Mouse (Mus musculus) neural tube, embryonic 11.5 days (tissue): Measurements from ENCODE around the gene Gm10272. TPM values are rescaled to one million over a fixed set of nuclear protein-coding genes. Genes with fewer than 3 reads are reported as not detected.
"Not testable (repeated sequence)": the region's sequence is repeated elsewhere in the genome, so short reads cannot be mapped to it uniquely, and the experiment has no call there.

Experiments used
- ATAC-seq: fragments of 200-750 bp; cut with Nextera tagmentation; 2 replicates; pipeline ENCODE4 v1.8.0; 2017; ENCODE audit warnings: moderate number of reproducible peaks, mild to moderate bottlenecking, moderate TSS enrichment, moderate library complexity; ENCODE audit not compliant: insufficient read depth, low FRiP score, low TSS enrichment
- DNase-seq: peaks from one replicate; pipeline ENCODE4 v3.0.0-alpha.2; 2015; ENCODE audit warnings: low spot score
- H3K27ac ChIP-seq: fragments of 300-500 bp; sonication (generic); 2 replicates; pipeline ENCODE4 v1.5.1; 2014; ENCODE audit warnings: low read depth, mild to moderate bottlenecking, low read length
- H3K27me3 ChIP-seq: fragments of 300-500 bp; sonication (generic); 2 replicates; pipeline ENCODE4 v1.6.1; 2014; ENCODE audit warnings: mild to moderate bottlenecking, low read length, mixed read lengths; ENCODE audit not compliant: control insufficient read depth, insufficient read depth
- H3K36me3 ChIP-seq: fragments of 300-500 bp; sonication (generic); 2 replicates; pipeline ENCODE4 v1.6.1; 2014; ENCODE audit warnings: mild to moderate bottlenecking, low read length, moderate library complexity, mixed read lengths; ENCODE audit not compliant: control insufficient read depth, insufficient read depth
- H3K4me1 ChIP-seq: fragments of 300-500 bp; sonication (generic); 2 replicates; pipeline ENCODE4 v1.6.1; 2014; ENCODE audit warnings: low read length, mixed read lengths; ENCODE audit not compliant: control insufficient read depth, insufficient read depth
- H3K4me2 ChIP-seq: fragments of 300-500 bp; sonication (generic); 2 replicates; pipeline ENCODE4 v1.6.1; 2014; ENCODE audit warnings: low read depth, mild to moderate bottlenecking, moderate library complexity
- H3K4me3 ChIP-seq: fragments of 300-500 bp; sonication (generic); 2 replicates; pipeline ENCODE4 v1.5.1; 2014; ENCODE audit warnings: low read depth, low read length
- H3K9ac ChIP-seq: fragments of 300-500 bp; sonication (generic); 2 replicates; pipeline ENCODE4 v1.6.1; 2014; ENCODE audit warnings: mild to moderate bottlenecking, low read length
- H3K9me3 ChIP-seq: fragments of 300-500 bp; sonication (generic); 2 replicates; pipeline ENCODE4 v1.6.1; 2016; ENCODE audit warnings: low read length; ENCODE audit not compliant: control insufficient read depth
- WGBS: fragments of 180-500 bp; shearing (Covaris S2); extraction: QIAGEN DNeasy Blood & Tissue Kit; methylation state at CpG from one replicate; pipeline ENCODE4 v1.1.7; 2014; 5-methylcytosine and 5-hydroxymethylcytosine counted together
- polyA plus RNA-seq: library from polyadenylated mRNA; unstranded; fragments of >200 nt; fragmentation: Nextera tagmentation; extraction: Ambion mirVana; gene quantifications from 2 replicates; pipeline ENCODE4 v1.2.1, GENCODE M21; 2014

Gm10272 gene
- polyA plus RNA-seq, 1 experiment from 2014 or later = not detected

DNA sequence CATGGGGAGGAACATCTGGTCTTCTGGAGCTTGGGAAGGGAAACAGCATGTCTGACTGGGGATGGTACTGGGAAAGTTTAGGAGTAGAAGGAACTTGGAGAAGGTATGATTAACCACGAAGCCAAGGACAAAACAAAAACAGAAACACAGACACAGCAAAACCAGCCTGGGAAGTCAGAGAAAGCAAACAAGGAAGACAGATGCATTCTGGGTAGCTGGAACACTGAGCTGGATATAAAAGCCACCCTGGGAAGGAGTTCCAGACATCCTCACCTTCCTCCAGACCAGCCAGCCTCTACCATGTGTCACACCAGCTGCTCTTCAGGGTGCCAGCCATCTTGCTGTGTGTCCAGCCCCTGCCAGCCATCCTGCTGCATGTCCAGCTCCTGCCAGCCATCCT, 9.1 kb downstream of the Gm10272 start, which contains the start of gene Gm10142:
TSS of gene Gm10142 (plus strand) at position 301 of the 400 bp plus-strand sequence.
- Histone ChIP-seq H3K27ac (no peak within 1 kb of the TSS), H3K36me3 (no peaks in the 10 kb centered on the region), H3K9ac (no peak within 1 kb of the TSS), H3K27me3 (no peaks in the 10 kb centered on the region), H3K4me1 (no peaks in the 10 kb centered on the region), H3K9me3 (no peaks in the 10 kb centered on the region), H3K4me3 (no peak within 1 kb of the TSS), H3K4me2 (no peak within 1 kb of the TSS)
- 90% methylated on average over 1 of the region's 1 CpGs for WGBS
- ATAC-seq (no peak), DNase-seq (no peak)

DNA sequence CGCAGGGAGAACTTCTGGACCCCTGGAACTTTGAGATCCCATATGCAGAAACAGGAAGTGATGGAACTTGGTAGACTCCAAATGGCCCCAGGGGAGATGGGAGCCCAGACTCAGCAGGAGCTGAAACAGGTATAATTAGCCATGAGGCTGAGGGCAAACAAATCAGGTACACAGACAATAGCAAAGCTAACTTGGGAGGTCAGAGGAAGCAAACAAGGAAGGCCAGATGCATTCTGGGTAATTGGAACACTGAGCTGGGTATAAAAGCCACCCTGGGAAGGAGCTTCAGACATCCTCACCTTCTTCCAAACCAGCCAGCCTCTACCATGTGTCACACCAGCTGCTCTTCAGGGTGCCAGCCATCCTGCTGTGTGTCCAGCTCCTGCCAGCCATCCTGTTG, 13.9 kb downstream of the Gm10272 start, which contains the start of gene Krtap12-1:
TSS of gene Krtap12-1 (plus strand) at position 301 of the 400 bp plus-strand sequence.
- H3K36me3 ChIP-seq, H3K9me3 ChIP-seq, H3K27ac ChIP-seq, DNase-seq, H3K4me1 ChIP-seq, H3K4me3 ChIP-seq, H3K9ac ChIP-seq, H3K27me3 ChIP-seq, ATAC-seq, H3K4me2 ChIP-seq: not testable (repeated sequence)
- 97% methylated on average over 1 of the region's 1 CpGs for WGBS

DNA sequence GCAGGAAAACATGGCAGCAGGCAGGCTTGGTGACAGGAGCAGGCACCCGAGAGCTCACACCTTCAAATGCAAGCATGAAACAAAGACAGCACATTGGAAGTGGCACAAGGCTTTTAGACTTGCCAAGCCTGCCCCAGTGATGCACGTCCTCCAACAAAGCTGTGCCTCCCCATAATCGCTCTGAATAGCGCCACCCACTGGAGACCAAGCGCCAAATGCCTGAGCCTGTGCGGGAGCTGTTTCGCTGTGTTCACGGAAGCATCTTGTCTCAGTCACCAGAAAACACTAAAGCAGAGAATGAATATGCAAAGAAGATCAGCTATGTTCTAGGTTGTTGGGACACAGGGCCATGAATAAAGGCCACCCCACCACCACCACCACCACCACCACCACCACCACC, 18.4 kb downstream of the Gm10272 start:
- WGBS = 70% methylated on average over 8 of the region's 8 CpGs
- Histone ChIP-seq H3K4me1 (no peaks in the 10 kb centered on the region), H3K36me3 (no peaks in the 10 kb centered on the region), H3K9ac (no peak overlapping the region), H3K9me3 (no peaks in the 10 kb centered on the region), H3K4me3 (no peak overlapping the region), H3K27ac (no peak overlapping the region), H3K4me2 (no peak overlapping the region), H3K27me3 (no peaks in the 10 kb centered on the region)
- no peak for DNase-seq
- ATAC-seq = no peak

DNA sequence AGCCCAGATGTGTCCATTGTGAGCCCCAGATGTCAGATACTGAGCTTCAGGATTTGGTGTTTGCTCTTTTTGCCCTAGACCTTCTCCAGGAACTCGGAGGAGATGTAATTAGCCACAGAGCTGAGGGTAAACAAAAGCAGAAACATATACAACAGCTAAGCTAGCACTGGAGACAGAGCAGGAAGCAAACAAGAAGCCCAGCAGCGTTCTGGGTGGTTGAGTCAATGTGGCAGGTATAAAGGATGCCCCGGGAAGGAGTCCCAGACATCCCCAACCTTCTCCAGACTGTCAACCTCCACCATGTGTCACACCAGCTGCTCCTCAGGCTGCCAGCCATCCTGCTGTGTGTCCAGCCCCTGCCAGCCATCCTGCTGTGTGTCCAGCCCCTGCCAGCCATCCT, 19.8 kb downstream of the Gm10272 start, which contains the start of gene Gm10100:
TSS of gene Gm10100 (plus strand) at position 301 of the 400 bp plus-strand sequence.
- no peak within 1 kb of the TSS for H3K4me2 ChIP-seq
- no peak within 1 kb of the TSS for H3K4me3 ChIP-seq
- no peak within 1 kb of the TSS for H3K9ac ChIP-seq

DNA sequence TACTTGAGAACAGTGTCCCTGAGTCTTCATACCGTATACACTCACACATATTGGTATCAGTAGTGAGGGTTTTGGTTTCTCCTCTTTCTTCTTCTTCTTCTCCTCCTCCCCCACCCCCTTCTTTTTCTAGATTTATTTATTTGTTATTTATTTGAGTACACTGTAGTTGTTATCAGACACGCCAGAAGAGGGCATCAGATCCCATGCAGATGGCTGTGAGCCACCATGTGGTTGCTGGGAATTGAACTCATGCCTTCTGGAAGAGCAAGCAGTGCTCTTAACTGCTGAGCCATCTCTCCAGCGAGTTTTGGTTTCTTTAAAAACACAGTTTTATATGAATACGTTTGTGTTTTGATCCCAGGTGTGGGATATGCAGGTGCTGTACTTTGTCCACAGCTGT, 21.9 kb downstream of the Gm10272 start:
- Histone ChIP-seq H3K9ac (no peak overlapping the region), H3K27ac (no peak overlapping the region), H3K4me3 (no peak overlapping the region), H3K4me2 (no peak overlapping the region), H3K9me3 (no peaks in the 10 kb centered on the region), H3K4me1 (no peaks in the 10 kb centered on the region), H3K36me3 (no peaks in the 10 kb centered on the region), H3K27me3 (no peaks in the 10 kb centered on the region)
- 59% methylated on average over 4 of the region's 4 CpGs for WGBS
- ATAC-seq (no peak), DNase-seq (no peak)

More for the DNA sequence above, 19.8 kb downstream of the Gm10272 start, which contains the start of gene Gm10100:
- Histone ChIP-seq H3K9me3 (no peaks in the 10 kb centered on the region), H3K4me1 (no peaks in the 10 kb centered on the region), H3K27me3 (no peaks in the 10 kb centered on the region), H3K27ac (no peak within 1 kb of the TSS), H3K36me3 (no peaks in the 10 kb centered on the region)
- ATAC-seq = no peak
- no peak for DNase-seq
- 55% methylated on average over 3 of the region's 3 CpGs for WGBS

DNA sequence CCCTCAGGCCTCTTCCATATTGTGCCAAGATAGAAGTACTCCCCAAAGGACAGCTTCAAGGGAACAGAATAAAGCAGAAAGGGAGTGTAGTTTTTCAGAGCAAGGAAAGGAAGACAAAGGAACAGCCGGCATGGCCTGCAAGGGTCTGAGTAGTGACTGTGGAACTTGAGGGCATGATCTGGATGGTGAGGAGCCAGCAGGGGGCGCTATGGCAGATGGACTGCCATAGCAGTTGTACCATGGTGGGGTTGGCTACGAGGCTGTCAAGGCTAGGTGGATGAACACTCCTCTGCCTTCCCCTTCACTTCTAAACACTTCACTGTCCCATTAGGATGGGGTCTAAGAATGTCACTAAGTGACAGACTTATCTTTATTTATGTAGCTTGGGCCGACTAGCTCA, 22.8 kb downstream of the Gm10272 start:
- H3K36me3 ChIP-seq = no peaks in the 10 kb centered on the region
- DNase-seq = no peak
- H3K27ac ChIP-seq = no peak overlapping the region
- H3K27me3 ChIP-seq = no peaks in the 10 kb centered on the region
- H3K4me1 ChIP-seq = no peaks in the 10 kb centered on the region
- no peak overlapping the region for H3K4me3 ChIP-seq
- H3K4me2 ChIP-seq = no peak overlapping the region
- no peak for ATAC-seq
- 56% methylated on average over 4 of the region's 4 CpGs for WGBS
- H3K9ac ChIP-seq = no peak overlapping the region
- H3K9me3 ChIP-seq = no peaks in the 10 kb centered on the region

DNA sequence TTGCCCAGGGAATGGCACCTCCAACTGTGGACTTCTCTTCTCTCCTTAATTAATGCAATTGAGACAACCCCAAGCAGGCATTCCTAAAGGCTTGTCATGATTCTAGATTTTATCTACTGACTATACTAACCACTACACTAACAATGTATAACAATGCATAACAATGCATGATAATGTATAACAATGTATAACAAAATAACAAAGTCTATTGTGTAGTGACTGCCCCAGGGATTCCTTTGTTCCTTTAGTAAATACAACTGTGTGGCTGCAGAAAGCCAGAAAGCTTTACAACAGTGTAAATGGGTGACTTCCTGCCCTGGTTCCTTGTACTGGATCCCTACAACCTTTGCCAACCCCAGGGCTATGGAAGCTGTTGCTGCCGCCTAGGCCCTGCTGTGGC, 29.5 kb downstream of the Gm10272 start:
- WGBS = 86% methylated on average over 1 of the region's 1 CpGs
- H3K9me3 ChIP-seq = no peaks in the 10 kb centered on the region
- H3K4me1 ChIP-seq = no peaks in the 10 kb centered on the region

DNA sequence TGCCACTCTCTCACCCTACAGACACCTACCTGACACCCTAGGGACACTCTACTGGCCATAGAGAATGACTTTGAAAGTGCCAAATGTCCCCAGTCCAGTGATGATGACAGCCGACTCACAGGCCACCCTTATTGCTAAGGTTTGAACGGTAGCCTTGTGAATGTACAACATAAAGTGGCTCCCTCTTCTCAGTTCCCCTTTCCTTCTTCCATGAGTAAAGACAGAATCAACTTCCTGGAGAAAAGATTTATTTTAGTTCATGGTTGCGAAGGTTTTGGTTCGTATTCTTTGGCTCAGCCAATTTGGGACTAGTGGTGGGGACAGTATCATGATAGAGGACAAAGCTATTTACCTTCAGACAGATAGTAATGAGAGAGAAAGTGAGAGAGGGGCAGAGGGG, 32.5 kb downstream of the Gm10272 start:
- H3K36me3 ChIP-seq = no peaks in the 10 kb centered on the region
- H3K9me3 ChIP-seq = no peaks in the 10 kb centered on the region
- no peak for DNase-seq
- H3K27ac ChIP-seq = no peak overlapping the region
- 87% methylated on average over 4 of the region's 4 CpGs for WGBS
- H3K9ac ChIP-seq = no peak overlapping the region
- no peaks in the 10 kb centered on the region for H3K27me3 ChIP-seq
- no peaks in the 10 kb centered on the region for H3K4me1 ChIP-seq
- no peak for ATAC-seq
- H3K4me3 ChIP-seq = no peak overlapping the region
- no peak overlapping the region for H3K4me2 ChIP-seq

More for the DNA sequence above, 29.5 kb downstream of the Gm10272 start:
- Histone ChIP-seq H3K36me3 (no peaks in the 10 kb centered on the region), H3K4me2 (no peak overlapping the region), H3K4me3 (no peak overlapping the region), H3K9ac (no peak overlapping the region), H3K27ac (no peak overlapping the region), H3K27me3 (no peaks in the 10 kb centered on the region)
- no peak for ATAC-seq
- no peak for DNase-seq

DNA sequence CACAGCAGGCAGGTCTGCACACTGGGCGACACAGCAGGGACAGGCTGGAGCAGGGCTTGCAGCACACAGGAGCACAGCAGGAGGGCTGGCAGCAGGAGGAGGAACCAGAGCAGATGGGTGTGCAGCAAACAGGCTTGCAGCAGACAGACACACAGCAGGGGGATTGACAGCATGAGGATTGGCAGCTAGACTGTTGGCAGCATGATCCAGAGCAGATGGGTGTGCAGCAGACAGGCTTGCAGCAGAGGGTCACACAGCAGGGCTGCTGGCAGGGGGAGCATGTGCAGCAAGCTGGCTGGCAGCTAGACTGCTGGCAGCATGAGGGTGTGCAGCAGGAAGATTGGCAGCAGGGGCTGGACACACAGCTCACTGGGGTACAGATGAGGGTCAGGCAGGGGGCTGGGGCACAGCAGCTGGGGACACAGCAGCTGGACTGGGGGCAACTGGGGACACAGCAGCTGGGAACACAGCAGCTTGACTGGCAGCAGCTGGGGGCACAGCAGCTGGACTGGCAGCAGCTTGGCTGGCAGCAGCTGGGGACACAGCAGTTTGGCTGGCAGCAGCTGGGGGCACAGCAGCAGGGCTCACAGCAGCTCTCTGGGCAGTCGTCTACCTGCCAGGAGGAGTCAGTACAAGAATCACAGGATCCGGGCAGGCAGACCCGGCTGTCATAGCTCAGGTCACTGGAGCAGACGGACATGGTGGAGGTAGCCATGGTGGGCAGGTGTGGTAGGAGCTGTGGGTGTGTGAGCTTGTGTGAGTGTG, 35.7 kb downstream of the Gm10272 start, which contains the start of gene Gm18596:
TSS of gene Gm18596 (minus strand) at position 715 of the 765 bp plus-strand sequence.
- not testable (repeated sequence) for H3K27me3 ChIP-seq, H3K36me3 ChIP-seq, H3K4me1 ChIP-seq, H3K9ac ChIP-seq, H3K4me3 ChIP-seq, DNase-seq, H3K4me2 ChIP-seq, H3K9me3 ChIP-seq, ATAC-seq, H3K27ac ChIP-seq
- 62% methylated on average over 4 of the region's 5 CpGs for WGBS
